Mouse (Mus musculus): Measurements from ENCODE around the gene Zfp148. TPM values are rescaled to one million over a fixed set of nuclear protein-coding genes. Genes with fewer than 3 reads are reported as not detected.
"Not testable (repeated sequence)": the region's sequence is repeated elsewhere in the genome, so short reads cannot be mapped to it uniquely, and the experiment has no call there.

Gene Zfp148
- polyA plus RNA-seq (2015; fragmentation: Nextera tagmentation; extraction: Ambion mirVana) = 50.2 and 54.2 TPM in 2 replicates

DNA sequence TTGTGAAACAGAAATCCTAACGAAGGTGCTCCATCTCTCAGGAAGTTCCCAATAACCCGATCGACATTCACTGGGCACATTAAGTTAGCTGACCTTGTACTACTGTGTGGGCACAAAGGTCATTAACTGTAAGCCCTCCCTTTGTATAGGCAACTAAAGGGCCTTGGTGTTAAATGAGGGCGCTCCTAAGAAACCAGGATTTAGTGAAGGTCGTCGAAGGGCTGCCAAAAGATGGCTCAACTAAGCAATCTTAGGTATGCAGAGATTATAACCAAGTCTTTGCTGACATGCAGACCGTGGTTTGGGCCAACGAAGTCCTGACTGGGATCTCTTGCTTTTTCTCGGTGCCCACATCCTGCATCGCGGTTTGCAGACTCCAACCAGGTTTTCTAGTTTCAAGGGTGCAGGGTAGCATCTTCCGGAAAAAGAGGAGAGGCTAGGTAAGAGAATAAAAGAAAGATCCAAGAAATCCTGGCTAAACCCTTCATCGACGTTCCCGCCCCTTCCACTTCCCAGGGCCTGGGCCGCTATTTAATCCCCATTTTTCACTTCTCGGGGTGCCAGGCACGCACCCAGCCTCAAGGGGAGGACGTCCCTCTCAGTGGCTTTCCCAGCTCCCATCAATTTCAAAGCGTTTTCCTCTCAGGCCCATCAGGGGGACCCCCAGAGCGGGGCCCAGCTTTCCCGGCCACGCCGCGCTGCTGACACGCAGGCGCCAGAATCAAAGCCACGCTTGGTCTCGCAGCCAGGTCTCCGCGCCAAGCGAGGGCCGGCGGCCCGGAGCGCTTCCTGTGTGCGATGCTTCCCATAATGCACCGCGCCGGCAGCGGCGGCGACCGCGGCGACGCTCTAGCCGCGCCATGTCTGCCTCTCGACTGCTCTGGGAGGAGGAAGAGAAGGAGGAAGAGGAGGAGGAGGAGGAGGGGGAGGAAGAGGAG is at the start of gene Zfp148:
Gene Zfp148 (plus strand): TSS at position 893 of the 938 bp plus-strand sequence.
- 3% methylated on average over 50 of the region's 50 CpGs for WGBS
- peak within 1 kb of the TSS; percentile 90 for H3K27ac ChIP-seq
- H3K4me2 ChIP-seq = peak within 1 kb of the TSS; percentile 85
- peaks cover 30% of the 10 kb centered on the region for H3K4me1 ChIP-seq
- not testable (repeated sequence) for H3K27me3 ChIP-seq (replicated peaks); H3K36me3 ChIP-seq (replicated peaks); H3K9me3 ChIP-seq
- H3K9ac ChIP-seq = peak within 1 kb of the TSS; percentile 98
- peak; percentile 91 for ATAC-seq (replicated peaks)
- peak within 1 kb of the TSS; percentile 58 for H3K4me3 ChIP-seq

DNA sequence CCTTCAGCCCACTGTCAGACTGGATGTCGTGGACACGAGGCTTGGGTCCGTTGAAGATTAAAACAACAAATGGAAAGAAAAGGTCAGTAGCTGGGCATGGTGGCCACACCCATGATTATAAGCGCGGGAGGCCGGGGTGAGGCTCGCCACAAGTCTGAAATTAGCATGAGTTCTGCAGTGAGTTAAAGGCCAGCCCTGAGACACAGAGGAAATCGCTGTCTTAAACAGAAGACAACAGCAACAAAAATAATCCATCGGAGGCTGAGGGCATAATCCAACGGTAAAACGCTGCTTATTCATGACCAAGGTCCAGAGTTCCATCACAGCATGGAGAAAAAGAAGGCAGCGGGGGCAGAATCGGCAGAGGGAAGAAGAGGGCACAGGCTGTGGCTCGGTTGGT is 47.6 kb upstream of the Zfp148 start:
- Histone ChIP-seq H3K27ac (no peak overlapping the region), H3K4me3 (no peak overlapping the region), H3K4me2 (no peak overlapping the region), H3K27me3 (replicated peaks) (no peaks in the 10 kb centered on the region), H3K9ac (no peak overlapping the region), H3K36me3 (replicated peaks) (no peaks in the 10 kb centered on the region), H3K9me3 (no peaks in the 10 kb centered on the region), H3K4me1 (peaks cover 2% of the 10 kb centered on the region; the same call in 1 of the 2 replicates)
- WGBS = 79% methylated on average over 14 of the region's 14 CpGs
- ATAC-seq (replicated peaks) = no peak

DNA sequence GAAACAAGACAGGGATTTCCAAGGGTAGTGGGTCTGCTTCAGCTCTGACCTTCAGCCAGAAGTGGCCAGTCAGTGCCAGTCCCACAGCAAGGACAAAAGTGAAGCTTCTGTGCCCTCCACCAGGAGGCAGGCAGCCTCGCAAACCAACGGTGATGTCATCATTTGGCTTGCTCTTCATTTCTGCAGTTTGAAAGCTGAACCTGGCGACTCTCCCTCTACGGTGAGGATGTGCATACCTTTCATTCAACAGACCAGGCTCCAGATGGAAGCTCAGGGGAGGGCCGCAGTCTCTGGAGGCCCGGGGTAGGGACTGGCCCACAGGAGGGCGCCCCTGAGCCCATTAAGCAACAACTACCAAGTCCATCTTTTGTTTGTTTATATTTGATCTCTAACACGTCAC is 43.5 kb upstream of the Zfp148 start:
- H3K9me3 ChIP-seq = no peaks in the 10 kb centered on the region
- peak; percentile 45; the same call in 1 of the 2 replicates for ATAC-seq (replicated peaks)
- WGBS = 17% methylated on average over 8 of the region's 8 CpGs

GRCm38 (mm10) chr16:33337681-33338080 is 43.0 kb upstream of the Zfp148 start:
- WGBS = 86% methylated on average over 10 of the region's 10 CpGs
- Histone ChIP-seq H3K4me1 (peaks cover 2% of the 10 kb centered on the region; the same call in 1 of the 2 replicates), H3K4me3 (no peak overlapping the region), H3K36me3 (replicated peaks) (no peaks in the 10 kb centered on the region), H3K9ac (no peak overlapping the region), H3K9me3 (no peaks in the 10 kb centered on the region), H3K4me2 (peak overlapping the region; percentile 28; the same call in 1 of the 2 replicates), H3K27ac (no peak overlapping the region), H3K27me3 (replicated peaks) (no peaks in the 10 kb centered on the region)
- ATAC-seq (replicated peaks) = no peak

More for the DNA sequence above, 43.5 kb upstream of the Zfp148 start:
- no peak overlapping the region for H3K27ac ChIP-seq
- no peaks in the 10 kb centered on the region for H3K27me3 ChIP-seq (replicated peaks)
- no peak overlapping the region for H3K4me3 ChIP-seq
- H3K36me3 ChIP-seq (replicated peaks) = no peaks in the 10 kb centered on the region
- no peak overlapping the region for H3K9ac ChIP-seq
- peak overlapping the region; percentile 28; the same call in 1 of the 2 replicates for H3K4me2 ChIP-seq
- peaks cover 2% of the 10 kb centered on the region; the same call in 1 of the 2 replicates for H3K4me1 ChIP-seq

- Histone ChIP-seq H3K36me3 (replicated peaks) (no peaks in the 10 kb centered on the region), H3K27ac (no peak overlapping the region), H3K27me3 (replicated peaks) (no peaks in the 10 kb centered on the region), H3K9ac (no peak overlapping the region), H3K4me3 (no peak overlapping the region), H3K4me1 (peaks cover 2% of the 10 kb centered on the region; the same call in 1 of the 2 replicates), H3K9me3 (no peaks in the 10 kb centered on the region), H3K4me2 (no peak overlapping the region)
- 72% methylated on average over 4 of the region's 4 CpGs for WGBS
- no peak for ATAC-seq (replicated peaks)
Measured at GRCm38 (mm10) chr16:33338492-33338891, 42.1 kb upstream of the Zfp148 start.

GRCm38 (mm10) chr16:33339476-33339875 is 41.2 kb upstream of the Zfp148 start:
- no peak overlapping the region for H3K4me2 ChIP-seq
- H3K4me3 ChIP-seq = no peak overlapping the region
- ATAC-seq (replicated peaks) = no peak
- no peaks in the 10 kb centered on the region for H3K9me3 ChIP-seq
- H3K27me3 ChIP-seq (replicated peaks) = no peaks in the 10 kb centered on the region
- H3K9ac ChIP-seq = no peak overlapping the region
- 82% methylated on average over 2 of the region's 2 CpGs for WGBS
- H3K27ac ChIP-seq = no peak overlapping the region
- H3K36me3 ChIP-seq (replicated peaks) = no peaks in the 10 kb centered on the region
- H3K4me1 ChIP-seq = peaks cover 5% of the 10 kb centered on the region

DNA sequence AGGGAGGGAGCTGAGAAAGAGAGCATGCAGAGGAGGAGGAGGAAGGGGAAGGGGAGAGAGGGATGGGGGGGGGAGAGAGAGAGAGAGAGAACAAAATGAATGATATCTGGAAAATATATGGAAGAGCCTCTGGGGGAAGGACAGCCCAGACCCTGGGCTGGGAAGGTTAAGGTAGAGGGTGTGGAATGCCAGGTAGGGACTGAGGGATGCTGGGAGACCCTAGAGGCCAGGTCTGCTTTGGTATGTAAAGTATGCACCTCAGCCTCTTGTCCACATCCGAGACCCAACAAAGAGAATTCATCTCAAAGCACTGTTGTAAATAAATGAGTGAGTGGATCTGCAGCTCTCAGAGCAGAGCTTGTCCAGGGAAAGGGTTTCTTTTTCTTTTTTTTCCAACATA is 38.3 kb upstream of the Zfp148 start:
- WGBS = 50% methylated on average over 1 of the region's 1 CpGs
- Histone ChIP-seq H3K9ac (no peak overlapping the region), H3K36me3 (replicated peaks) (no peaks in the 10 kb centered on the region), H3K4me3 (no peak overlapping the region), H3K4me2 (no peak overlapping the region), H3K4me1 (peaks cover 5% of the 10 kb centered on the region), H3K9me3 (no peaks in the 10 kb centered on the region), H3K27me3 (replicated peaks) (no peaks in the 10 kb centered on the region), H3K27ac (no peak overlapping the region)
- no peak for ATAC-seq (replicated peaks)

GRCm38 (mm10) chr16:33343106-33343505 is 37.5 kb upstream of the Zfp148 start:
- Histone ChIP-seq H3K9ac (no peak overlapping the region), H3K4me3 (no peak overlapping the region), H3K9me3 (no peaks in the 10 kb centered on the region), H3K27me3 (replicated peaks) (no peaks in the 10 kb centered on the region), H3K36me3 (replicated peaks) (no peaks in the 10 kb centered on the region), H3K4me2 (no peak overlapping the region), H3K27ac (no peak overlapping the region), H3K4me1 (peaks cover 5% of the 10 kb centered on the region)
- 56% methylated on average over 5 of the region's 5 CpGs for WGBS
- no peak for ATAC-seq (replicated peaks)

DNA sequence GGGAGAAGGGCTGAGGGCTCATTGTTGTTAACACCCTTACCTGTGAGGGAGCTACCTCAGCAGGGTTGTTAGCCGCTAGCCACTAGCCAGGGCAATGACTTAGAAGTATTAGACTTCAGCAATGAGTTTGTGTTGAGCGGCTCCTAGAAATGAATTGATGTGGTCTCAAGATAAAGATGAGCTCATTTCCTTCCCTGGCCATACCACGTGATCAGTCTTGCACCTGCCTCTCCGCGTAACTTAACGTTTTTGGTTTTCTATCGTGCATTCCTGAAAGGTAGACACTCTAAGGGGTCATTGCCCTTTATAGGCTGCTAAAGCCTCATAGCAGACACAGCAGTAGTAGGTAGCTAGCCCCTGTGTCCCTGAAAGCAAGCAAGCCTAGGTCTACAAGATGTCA is 37.0 kb upstream of the Zfp148 start:
- Histone ChIP-seq H3K4me1 (peaks cover 5% of the 10 kb centered on the region), H3K4me3 (no peak overlapping the region), H3K4me2 (no peak overlapping the region), H3K9me3 (no peaks in the 10 kb centered on the region), H3K36me3 (replicated peaks) (no peaks in the 10 kb centered on the region), H3K27ac (no peak overlapping the region), H3K9ac (no peak overlapping the region), H3K27me3 (replicated peaks) (no peaks in the 10 kb centered on the region)
- 92% methylated on average over 7 of the region's 7 CpGs for WGBS
- no peak; the same call in 1 of the 2 replicates for ATAC-seq (replicated peaks)

DNA sequence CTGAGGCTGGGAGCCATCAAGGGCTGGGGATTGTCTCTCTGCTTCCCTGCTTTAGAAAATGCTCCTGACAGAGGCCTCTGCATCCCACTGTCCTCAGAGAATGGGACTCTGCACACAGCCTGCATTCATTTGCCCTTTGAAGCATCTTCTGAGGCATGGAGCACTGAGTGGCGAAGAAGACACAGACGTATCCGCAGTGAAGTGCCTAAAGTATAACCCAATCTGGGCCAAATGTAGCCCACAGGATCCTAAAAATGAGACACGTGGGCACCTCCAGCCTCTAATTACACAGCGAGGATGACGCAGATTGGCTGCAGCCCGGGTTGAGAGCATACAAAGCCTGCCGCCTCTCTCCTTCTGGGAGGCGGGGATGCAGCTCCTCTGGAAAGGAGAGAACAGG is 36.3 kb upstream of the Zfp148 start:
- H3K27ac ChIP-seq = peak overlapping the region; percentile 46
- H3K9ac ChIP-seq = no peak overlapping the region

GRCm38 (mm10) chr16:33344875-33345274 is 35.8 kb upstream of the Zfp148 start:
- H3K4me1 ChIP-seq = peaks cover 5% of the 10 kb centered on the region
- no peaks in the 10 kb centered on the region for H3K9me3 ChIP-seq
- no peaks in the 10 kb centered on the region for H3K27me3 ChIP-seq (replicated peaks)
- no peak overlapping the region for H3K9ac ChIP-seq
- WGBS = 77% methylated on average over 4 of the region's 4 CpGs
- no peak overlapping the region for H3K4me3 ChIP-seq
- peak overlapping the region; percentile 46; the same call in 1 of the 2 replicates for H3K27ac ChIP-seq
- H3K36me3 ChIP-seq (replicated peaks) = no peaks in the 10 kb centered on the region
- 0 out of 2 replicates have a peak, but pooled peaks have one; percentile 17 for ATAC-seq (replicated peaks)
- no peak overlapping the region for H3K4me2 ChIP-seq

More for the DNA sequence above, 36.3 kb upstream of the Zfp148 start:
- H3K36me3 ChIP-seq (replicated peaks) = no peaks in the 10 kb centered on the region
- WGBS = 37% methylated on average over 9 of the region's 9 CpGs
- H3K4me1 ChIP-seq = peaks cover 5% of the 10 kb centered on the region
- H3K4me2 ChIP-seq = no peak overlapping the region
- H3K9me3 ChIP-seq = no peaks in the 10 kb centered on the region
- H3K4me3 ChIP-seq = no peak overlapping the region
- no peaks in the 10 kb centered on the region for H3K27me3 ChIP-seq (replicated peaks)
- peak; percentile 73 for ATAC-seq (replicated peaks)

- no peak overlapping the region for H3K4me3 ChIP-seq
- 72% methylated on average over 3 of the region's 3 CpGs for WGBS
- H3K4me1 ChIP-seq = peaks cover 5% of the 10 kb centered on the region
- no peaks in the 10 kb centered on the region for H3K27me3 ChIP-seq (replicated peaks)
- no peak overlapping the region for H3K9ac ChIP-seq
- ATAC-seq (replicated peaks) = no peak
- H3K27ac ChIP-seq = no peak overlapping the region
- no peaks in the 10 kb centered on the region for H3K9me3 ChIP-seq
- no peak overlapping the region for H3K4me2 ChIP-seq
- no peaks in the 10 kb centered on the region for H3K36me3 ChIP-seq (replicated peaks)
Measured at GRCm38 (mm10) chr16:33346376-33346775, 34.3 kb upstream of the Zfp148 start.

Measured in midbrain, embryonic 15.5 days (tissue).